In the genomic region with DNA sequence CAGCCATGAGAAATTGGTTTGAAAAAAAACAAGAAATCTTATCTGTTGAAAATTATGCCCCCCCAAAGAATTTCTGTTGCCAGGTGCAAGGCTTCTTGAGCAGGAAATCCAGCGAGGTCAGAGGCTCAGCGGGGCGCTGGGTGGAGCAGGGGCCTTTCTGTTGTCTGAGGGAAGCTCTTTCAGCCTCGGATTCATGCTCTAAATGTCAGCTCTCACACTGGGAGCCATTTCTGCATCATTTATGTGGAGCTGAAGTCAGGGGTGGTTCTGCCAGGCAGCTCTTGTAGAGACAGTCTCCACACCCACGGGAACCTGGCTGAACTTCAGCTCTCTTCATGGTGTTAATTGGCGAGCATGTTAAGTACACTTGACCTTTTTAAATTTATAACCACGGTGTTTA, we compare ENCODE assay signal across 10 mouse cellular contexts.
A peak's percentile ranks its signal among the peaks of the same experiment; 100 is the strongest.
DNase-seq lines count a peak whose midpoint lies in the region; ATAC-seq lines count a peak whose summit lies in the region.
"Had no signal": no experiment of that assay in that cellular context is flagged by ENCODE, and none has a peak within 500 bp of the region (broad histone marks: within the 10 kb centered on the region; RNA-seq: fewer than 3 reads in every experiment).

No protein-coding gene starts in this region.

- 0 out of 2 replicates have a peak, but pooled peaks have one; percentile 35 for ATAC-seq in hindbrain, embryonic 11.5 days (ENCODE audit: low FRiP score)
- no peak for ATAC-seq in hindbrain, embryonic 14.5 days (ENCODE audit: low FRiP score)
- ATAC-seq: forebrain, embryonic 13.5 days had no signal

- H3K27me3 ChIP-seq in hindbrain, embryonic 11.5 days (ENCODE audit: control insufficient read depth, insufficient read depth, low read length): no peaks in the 10 kb centered on the region
- no peaks in the 10 kb centered on the region for H3K27me3 ChIP-seq in hindbrain, embryonic 14.5 days (ENCODE audit: control insufficient read depth, insufficient read depth, low read length)
- H3K27me3 ChIP-seq: limb, embryonic 13.5 days had no signal

- no peaks in the 10 kb centered on the region; the same call in 1 of the 2 replicates for H3K4me1 ChIP-seq in hindbrain, embryonic 11.5 days (replicated peaks; ENCODE audit: control insufficient read depth, insufficient read depth, low read length)
- peaks cover 9% of the 10 kb centered on the region for H3K4me1 ChIP-seq in hindbrain, embryonic 14.5 days (replicated peaks; ENCODE audit: control insufficient read depth, insufficient read depth, low read length)
- H3K4me1 ChIP-seq: limb, embryonic 13.5 days had no signal

- 15% methylated on average over 7 of the region's 7 CpGs for WGBS in hindbrain, embryonic 11.5 days
- 12% methylated on average over 7 of the region's 7 CpGs for WGBS in hindbrain, embryonic 14.5 days

- no peaks in the 10 kb centered on the region for H3K9me3 ChIP-seq in hindbrain, embryonic 11.5 days (ENCODE audit: control insufficient read depth, low read length)
- no peaks in the 10 kb centered on the region for H3K9me3 ChIP-seq in hindbrain, embryonic 14.5 days (ENCODE audit: control insufficient read depth, low read length)
- H3K9me3 ChIP-seq: forebrain, embryonic 13.5 days; limb, embryonic 13.5 days had no signal

- no peak overlapping the region for H3K27ac ChIP-seq in hindbrain, embryonic 11.5 days (ENCODE audit: low read depth, low read length)
- H3K27ac ChIP-seq in hindbrain, embryonic 14.5 days: no peak overlapping the region
- H3K27ac ChIP-seq: forebrain, embryonic 13.5 days; limb, embryonic 13.5 days had no signal

- no peak overlapping the region for H3K4me2 ChIP-seq in hindbrain, embryonic 11.5 days (replicated peaks; ENCODE audit: low read depth, low read length)
- no peak overlapping the region for H3K4me2 ChIP-seq in hindbrain, embryonic 14.5 days (replicated peaks)
- H3K4me2 ChIP-seq: forebrain, embryonic 13.5 days; limb, embryonic 13.5 days had no signal

- no peak overlapping the region for H3K9ac ChIP-seq in hindbrain, embryonic 11.5 days (ENCODE audit: low read depth, low read length)
- no peak overlapping the region for H3K9ac ChIP-seq in hindbrain, embryonic 14.5 days
- H3K9ac ChIP-seq: forebrain, embryonic 13.5 days; limb, embryonic 13.5 days had no signal

- H3K36me3 ChIP-seq in hindbrain, embryonic 11.5 days (ENCODE audit: control insufficient read depth, insufficient read depth, low read length): no peaks in the 10 kb centered on the region
- H3K36me3 ChIP-seq in hindbrain, embryonic 14.5 days (replicated peaks; ENCODE audit: control insufficient read depth, insufficient read depth): no peaks in the 10 kb centered on the region
- H3K36me3 ChIP-seq: limb, embryonic 13.5 days had no signal

- DNase-seq in hindbrain, embryonic 11.5 days (ENCODE audit: low spot score): peak; percentile 13
- DNase-seq in hindbrain, embryonic 14.5 days (ENCODE audit: low spot score): no peak
- peak; percentile 35 for DNase-seq in cerebellum, adult 11 months
- peak; percentile 72 for DNase-seq in layer of hippocampus, adult 9-11 months
- peak; percentile 11 for DNase-seq in right cerebral cortex, postnatal 25 days
- no peak for DNase-seq in c-Kit-positive CD71-positive TER-119-positive erythroid progenitor cells, embryonic 14.5 days (ENCODE audit: low spot score)
- no peak for DNase-seq in adrenal gland, adult 8-10 months
- DNase-seq in yolk sac, embryonic 10.5 days (ENCODE audit: low spot score): no peak

- H3K4me3 ChIP-seq in hindbrain, embryonic 11.5 days (ENCODE audit: low read depth, low read length): no peak overlapping the region
- no peak overlapping the region for H3K4me3 ChIP-seq in hindbrain, embryonic 14.5 days (replicated peaks; ENCODE audit: low read length)
- H3K4me3 ChIP-seq: forebrain, embryonic 13.5 days; limb, embryonic 13.5 days had no signal

Comparison
In these comparisons a context has a peak if more than half of its experiments do, and no peak if none do; other contexts are left out.
1. DNase-seq: peak in hindbrain, embryonic 11.5 days (single experiment), cerebellum, adult 11 months (single experiment), layer of hippocampus, adult 9-11 months (single experiment) and right cerebral cortex, postnatal 25 days (single experiment); none in hindbrain, embryonic 14.5 days (single experiment), c-Kit-positive CD71-positive TER-119-positive erythroid progenitor cells, embryonic 14.5 days (single experiment), adrenal gland, adult 8-10 months (single experiment) and yolk sac, embryonic 10.5 days (single experiment).